Mouse (Mus musculus) limb, embryonic 15.5 days (tissue): Measurements from ENCODE around the gene Plek2. TPM values are rescaled to one million over a fixed set of nuclear protein-coding genes. Genes with fewer than 3 reads are reported as not detected.
"Not testable (repeated sequence)": the region's sequence is repeated elsewhere in the genome, so short reads cannot be mapped to it uniquely, and the experiment has no call there.

Source experiments
- ATAC-seq: fragments of 200-750 bp; cut with Nextera tagmentation; 2 replicates; pipeline ENCODE4 v1.8.0; 2017; ENCODE audit warnings: low read depth, moderate TSS enrichment; ENCODE audit not compliant: insufficient number of reproducible peaks, low FRiP score, low TSS enrichment
- H3K27ac ChIP-seq: fragments of 300-500 bp; sonication (generic); 2 replicates; pipeline ENCODE4 v1.5.1; 2015; ENCODE audit warnings: moderate library complexity, mild to moderate bottlenecking, inconsistent platforms
- H3K27me3 ChIP-seq: fragments of 300-500 bp; sonication (generic); 2 replicates; pipeline ENCODE4 v1.6.1; 2015; ENCODE audit warnings: inconsistent platforms
- H3K36me3 ChIP-seq: fragments of 300-500 bp; sonication (generic); 2 replicates; pipeline ENCODE4 v1.6.1; 2015; ENCODE audit warnings: inconsistent platforms
- H3K4me1 ChIP-seq: fragments of 300-500 bp; sonication (generic); 2 replicates; pipeline ENCODE4 v1.6.1; 2015; ENCODE audit warnings: inconsistent platforms
- H3K4me2 ChIP-seq: fragments of 300-500 bp; sonication (generic); 2 replicates; pipeline ENCODE4 v1.6.1; 2015; ENCODE audit warnings: mild to moderate bottlenecking, inconsistent platforms
- H3K4me3 ChIP-seq: fragments of 300-500 bp; sonication (generic); 2 replicates; pipeline ENCODE4 v1.5.1; 2015; ENCODE audit warnings: mild to moderate bottlenecking, inconsistent platforms
- H3K9ac ChIP-seq: fragments of 300-500 bp; sonication (generic); 2 replicates; pipeline ENCODE4 v1.6.1; 2015; ENCODE audit warnings: inconsistent platforms
- H3K9me3 ChIP-seq: fragments of 300-500 bp; sonication (generic); 2 replicates; pipeline ENCODE4 v1.6.1; 2016; ENCODE audit warnings: inconsistent platforms
- WGBS: fragments of 180-500 bp; shearing (Covaris S2); methylation state at CpG from one replicate; pipeline ENCODE4 v1.1.7; 2015; 5-methylcytosine and 5-hydroxymethylcytosine counted together
- polyA plus RNA-seq: library from polyadenylated mRNA; unstranded; fragments of >200 nt; fragmentation: Nextera tagmentation; extraction: Ambion mirVana; gene quantifications from 2 replicates; pipeline ENCODE4 v1.2.1, GENCODE M21; 2015

Gene Plek2
- polyA plus RNA-seq, 1 experiment from 2014 or later, result 8.7 TPM

DNA sequence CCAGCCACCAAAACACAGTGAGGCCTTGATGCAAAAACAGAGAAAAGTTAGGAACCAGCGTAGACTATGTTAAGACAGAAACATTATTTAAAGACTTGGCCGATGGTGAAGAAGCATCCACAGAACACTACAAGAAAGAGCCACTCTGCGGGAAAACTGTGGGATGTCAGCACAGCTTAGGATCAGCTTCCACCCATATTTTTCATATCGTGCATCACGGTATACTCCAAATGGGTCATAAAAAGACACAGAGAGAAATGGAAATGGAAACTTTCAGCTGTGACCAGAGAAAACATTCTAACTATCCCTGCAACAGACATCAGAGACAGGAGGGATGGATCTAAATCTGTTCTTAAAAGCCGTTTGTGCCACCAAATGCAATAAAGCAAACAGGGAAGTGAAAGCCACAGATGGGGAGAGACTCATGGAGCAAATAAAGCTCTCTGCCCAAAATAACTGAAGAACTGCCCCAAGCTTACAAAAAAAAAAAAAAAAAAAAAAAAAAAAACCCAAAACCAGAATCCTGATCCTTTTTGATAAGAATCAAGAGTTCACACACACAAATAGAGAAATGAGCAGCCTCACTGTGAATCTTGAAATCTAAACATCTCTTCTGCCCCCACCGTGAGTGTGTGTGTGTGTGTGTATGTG is 16.9 kb upstream of the Plek2 start:
- Histone ChIP-seq H3K27ac (no peak overlapping the region), H3K9ac (no peak overlapping the region), H3K27me3 (no peaks in the 10 kb centered on the region), H3K36me3 (no peaks in the 10 kb centered on the region), H3K4me3 (no peak overlapping the region), H3K4me1 (peaks cover 10% of the 10 kb centered on the region; the same call in 1 of the 2 replicates), H3K4me2 (no peak overlapping the region), H3K9me3 (no peaks in the 10 kb centered on the region)
- ATAC-seq, result no peak
- 76% methylated on average over 7 of the region's 7 CpGs for WGBS

GRCm38 (mm10) chr12:78922977-78923376 is 16.2 kb upstream of the Plek2 start:
- H3K36me3 ChIP-seq, H3K9ac ChIP-seq, H3K4me2 ChIP-seq, H3K4me3 ChIP-seq, H3K27ac ChIP-seq, H3K9me3 ChIP-seq, H3K27me3 ChIP-seq, ATAC-seq: not testable (repeated sequence)
- peaks cover 14% of the 10 kb centered on the region; the same call in 1 of the 2 replicates for H3K4me1 ChIP-seq

DNA sequence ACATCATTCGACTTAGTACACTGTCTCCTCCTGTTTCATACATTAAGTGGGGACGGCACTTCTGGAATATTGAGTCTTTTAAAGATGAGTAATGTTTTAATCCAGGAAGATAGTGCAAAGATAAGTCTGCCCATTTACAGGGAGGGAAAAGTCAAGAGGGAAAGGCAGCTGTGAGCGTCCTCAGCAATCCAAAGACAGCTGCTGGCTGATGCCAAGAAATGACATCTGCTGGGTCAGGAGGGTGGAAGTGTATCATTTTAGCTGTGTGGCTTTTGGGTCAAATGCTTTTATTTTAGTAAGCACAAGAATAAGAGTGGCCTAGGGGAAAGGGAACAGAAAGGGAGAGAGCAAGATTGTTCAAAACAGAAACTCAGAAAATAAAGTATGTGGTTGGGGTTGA is 15.3 kb upstream of the Plek2 start:
- Histone ChIP-seq H3K4me1 (peaks cover 14% of the 10 kb centered on the region; the same call in 1 of the 2 replicates), H3K36me3 (no peaks in the 10 kb centered on the region), H3K27ac (no peak overlapping the region), H3K4me2 (no peak overlapping the region), H3K4me3 (no peak overlapping the region), H3K9ac (no peak overlapping the region), H3K27me3 (no peaks in the 10 kb centered on the region), H3K9me3 (no peaks in the 10 kb centered on the region)
- ATAC-seq, result no peak
- WGBS, result 72% methylated on average over 3 of the region's 3 CpGs

- Histone ChIP-seq H3K36me3 (no peaks in the 10 kb centered on the region), H3K9ac (no peak overlapping the region), H3K4me1 (peaks cover 14% of the 10 kb centered on the region; the same call in 1 of the 2 replicates), H3K4me3 (no peak overlapping the region), H3K27me3 (no peaks in the 10 kb centered on the region), H3K9me3 (no peaks in the 10 kb centered on the region), H3K4me2 (no peak overlapping the region), H3K27ac (0 out of 2 replicates have a peak overlapping the region, but pooled peaks have one; percentile 43)
- ATAC-seq, result no peak
- 54% methylated on average over 4 of the region's 4 CpGs for WGBS
These were observed 14.7 kb upstream of the Plek2 start for GRCm38 (mm10) chr12:78921421-78921820.

DNA sequence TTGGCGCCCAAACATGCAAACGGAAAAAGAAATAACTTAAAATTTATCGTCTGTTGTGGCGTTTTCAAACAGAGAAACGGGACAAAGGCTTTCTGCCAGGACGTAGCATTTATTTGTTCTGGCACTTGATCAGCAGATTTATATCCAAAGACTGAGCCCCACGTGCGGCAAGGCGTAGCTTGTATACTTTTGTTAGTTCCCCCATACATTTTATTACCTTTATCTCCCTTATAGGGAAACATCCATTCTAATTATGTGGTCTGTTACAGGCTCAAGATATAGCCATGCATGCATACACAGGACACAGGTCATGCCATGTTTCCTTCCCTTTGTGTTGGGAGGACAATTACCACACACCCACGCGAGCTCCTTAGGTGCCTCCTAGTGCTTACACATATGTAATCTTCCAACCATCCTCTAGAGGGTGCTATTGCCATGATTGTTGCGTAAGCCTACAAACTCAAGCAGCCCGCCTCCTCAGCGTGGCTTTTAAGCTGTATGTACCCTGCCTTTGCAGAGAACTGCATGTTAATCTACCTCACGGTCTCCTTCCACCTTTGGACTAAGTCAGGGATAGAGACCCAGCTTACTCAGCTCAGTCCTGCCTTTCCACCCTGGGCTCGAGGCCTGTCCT is 12.4 kb upstream of the Plek2 start:
- 17% methylated on average over 16 of the region's 16 CpGs for WGBS
- peaks cover 14% of the 10 kb centered on the region; the same call in 1 of the 2 replicates for H3K4me1 ChIP-seq
- no peak overlapping the region for H3K9ac ChIP-seq
- ATAC-seq, result peak; percentile 28; the same call in 1 of the 2 replicates
- no peaks in the 10 kb centered on the region for H3K27me3 ChIP-seq
- H3K4me2 ChIP-seq, result peak overlapping the region; percentile 25; the same call in 1 of the 2 replicates
- no peak overlapping the region for H3K27ac ChIP-seq
- H3K36me3 ChIP-seq, result no peaks in the 10 kb centered on the region
- no peak overlapping the region for H3K4me3 ChIP-seq
- H3K9me3 ChIP-seq, result no peaks in the 10 kb centered on the region

DNA sequence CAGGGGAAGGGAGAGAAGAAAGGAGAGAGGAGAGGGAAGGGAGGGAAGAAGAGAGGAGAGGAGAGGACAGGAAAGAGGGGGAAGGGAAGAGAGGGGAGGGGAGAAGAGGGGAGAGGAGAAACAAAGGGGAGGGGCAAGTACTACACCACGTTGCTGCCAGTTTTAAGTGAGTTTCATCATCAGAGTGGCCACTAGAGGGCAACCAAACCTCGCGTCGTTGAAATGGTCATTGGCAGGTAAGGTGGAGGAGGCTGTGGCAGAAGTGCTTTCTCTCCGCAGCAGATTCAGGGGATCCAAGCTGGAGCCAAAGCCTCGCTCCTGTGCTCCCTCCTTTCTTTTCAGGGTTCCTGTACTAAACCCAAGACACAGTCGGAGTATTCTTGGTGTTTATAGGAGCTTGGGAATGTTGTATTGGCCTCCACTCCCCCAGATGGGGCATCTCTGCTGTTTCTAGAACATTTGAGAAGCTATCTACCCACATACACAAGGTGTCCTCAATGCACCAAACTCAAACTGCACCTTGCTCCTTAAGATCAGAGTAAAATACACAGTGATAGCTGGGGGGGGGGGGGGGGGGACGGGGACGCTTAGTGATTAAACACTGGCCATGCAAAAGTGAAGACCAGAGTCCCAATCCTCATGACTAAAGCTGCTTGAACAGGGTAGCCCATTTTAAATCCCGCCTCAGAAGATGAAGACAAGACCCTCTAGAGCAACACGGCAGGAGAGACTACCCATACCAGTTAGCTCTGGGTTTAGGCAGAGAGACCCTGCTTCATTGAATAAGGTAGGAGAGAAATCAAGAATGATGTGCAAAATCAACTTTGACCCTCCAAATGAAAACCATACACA is 11.7 kb upstream of the Plek2 start:
- Histone ChIP-seq H3K9me3 (no peaks in the 10 kb centered on the region), H3K36me3 (no peaks in the 10 kb centered on the region), H3K4me2 (peak overlapping the region; percentile 41), H3K4me3 (no peak overlapping the region), H3K4me1 (peaks cover 14% of the 10 kb centered on the region; the same call in 1 of the 2 replicates), H3K27me3 (no peaks in the 10 kb centered on the region), H3K27ac (no peak overlapping the region), H3K9ac (no peak overlapping the region)
- no peak for ATAC-seq
- 14% methylated on average over 11 of the region's 11 CpGs for WGBS

DNA sequence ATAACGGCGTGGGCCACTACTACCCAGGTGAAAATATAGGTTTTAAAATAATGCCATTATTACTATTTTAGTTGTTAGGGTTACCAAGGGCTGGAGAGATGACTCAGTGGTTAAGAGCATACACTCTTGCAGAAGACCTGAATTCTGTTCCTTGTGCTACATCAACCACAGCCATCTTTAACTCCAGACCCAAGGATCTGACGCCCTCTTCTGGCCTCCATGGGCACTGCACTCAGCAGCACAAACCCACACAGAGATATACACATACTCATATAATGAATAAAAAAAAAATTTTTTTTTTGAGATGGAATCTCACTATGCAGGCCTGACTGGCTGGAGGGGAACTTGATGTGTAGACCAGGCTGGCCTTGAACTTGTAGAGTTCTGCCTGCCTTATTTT is 9.5 kb upstream of the Plek2 start:
- Histone ChIP-seq H3K4me3 (no peak overlapping the region), H3K4me1 (peaks cover 25% of the 10 kb centered on the region), H3K27ac (no peak overlapping the region), H3K9ac (no peak overlapping the region), H3K27me3 (peaks cover 6% of the 10 kb centered on the region; the same call in 1 of the 2 replicates), H3K9me3 (no peaks in the 10 kb centered on the region), H3K4me2 (no peak overlapping the region), H3K36me3 (no peaks in the 10 kb centered on the region)
- no peak for ATAC-seq
- 70% methylated on average over 3 of the region's 3 CpGs for WGBS

- peaks cover 13% of the 10 kb centered on the region for H3K27me3 ChIP-seq
- WGBS, result 83% methylated on average over 3 of the region's 3 CpGs
- no peak overlapping the region for H3K4me2 ChIP-seq
- no peak overlapping the region for H3K27ac ChIP-seq
- no peak overlapping the region for H3K9ac ChIP-seq
- H3K4me1 ChIP-seq, result peaks cover 29% of the 10 kb centered on the region
- no peak overlapping the region for H3K4me3 ChIP-seq
- no peak for ATAC-seq
- no peaks in the 10 kb centered on the region for H3K9me3 ChIP-seq
- no peaks in the 10 kb centered on the region for H3K36me3 ChIP-seq
These were observed 8.8 kb upstream of the Plek2 start for GRCm38 (mm10) chr12:78915561-78915960.

- H3K4me2 ChIP-seq, result no peak overlapping the region
- H3K27ac ChIP-seq, result no peak overlapping the region
- ATAC-seq, result no peak
- H3K9ac ChIP-seq, result no peak overlapping the region
- H3K4me3 ChIP-seq, result no peak overlapping the region
- H3K27me3 ChIP-seq, result peaks cover 22% of the 10 kb centered on the region
- WGBS, result 83% methylated on average over 4 of the region's 4 CpGs
- H3K36me3 ChIP-seq, result no peaks in the 10 kb centered on the region
- H3K4me1 ChIP-seq, result peaks cover 28% of the 10 kb centered on the region
- H3K9me3 ChIP-seq, result no peaks in the 10 kb centered on the region
These were observed 7.7 kb upstream of the Plek2 start for GRCm38 (mm10) chr12:78914458-78914857.

- Histone ChIP-seq H3K9me3 (no peaks in the 10 kb centered on the region), H3K27ac (no peak overlapping the region), H3K9ac (no peak overlapping the region), H3K36me3 (no peaks in the 10 kb centered on the region), H3K4me3 (peak overlapping the region; percentile 36), H3K4me1 (peaks cover 17% of the 10 kb centered on the region), H3K4me2 (peak overlapping the region; percentile 75), H3K27me3 (peaks cover 38% of the 10 kb centered on the region)
- WGBS, result 2% methylated on average over 37 of the region's 37 CpGs
- no peak for ATAC-seq
These were observed 5.1 kb upstream of the Plek2 start for GRCm38 (mm10) chr12:78911707-78912417.

GRCm38 (mm10) chr12:78910684-78911461 is 4.1 kb upstream of the Plek2 start:
- Histone ChIP-seq H3K4me1 (peaks cover 21% of the 10 kb centered on the region), H3K9ac (no peak overlapping the region), H3K4me3 (peak overlapping the region; percentile 36), H3K27me3 (peaks cover 38% of the 10 kb centered on the region), H3K9me3 (no peaks in the 10 kb centered on the region), H3K4me2 (peak overlapping the region; percentile 75), H3K27ac (no peak overlapping the region), H3K36me3 (no peaks in the 10 kb centered on the region)
- 17% methylated on average over 16 of the region's 16 CpGs for WGBS
- no peak for ATAC-seq
